Mouse (Mus musculus) heart, postnatal 0 days (tissue): ENCODE measurements around the gene Nt5m.
A peak's percentile ranks its signal among the peaks of the same experiment; 100 is the strongest.

Experiments
- CTCF ChIP-seq: IDR thresholded peaks from 2 replicates; pipeline ENCODE4 v1.5.1; 2016; ENCODE audit warnings: antibody characterized with exemption, control low read depth, low read depth
- EP300 ChIP-seq: IDR thresholded peaks from 2 replicates; pipeline ENCODE4 v1.6.1; 2016; ENCODE audit warnings: antibody characterized with exemption, low read depth

- TF ChIP-seq EP300, result 0 out of 2 replicates have a peak, but pooled peaks have one; percentile 52
- TF ChIP-seq CTCF, result no peak
Observed at GRCm38 (mm10) chr11:59897981-59898599, 58.8 kb downstream of the Nt5m start.
